Mouse (Mus musculus): ENCODE data around the gene Mb.

DNA sequence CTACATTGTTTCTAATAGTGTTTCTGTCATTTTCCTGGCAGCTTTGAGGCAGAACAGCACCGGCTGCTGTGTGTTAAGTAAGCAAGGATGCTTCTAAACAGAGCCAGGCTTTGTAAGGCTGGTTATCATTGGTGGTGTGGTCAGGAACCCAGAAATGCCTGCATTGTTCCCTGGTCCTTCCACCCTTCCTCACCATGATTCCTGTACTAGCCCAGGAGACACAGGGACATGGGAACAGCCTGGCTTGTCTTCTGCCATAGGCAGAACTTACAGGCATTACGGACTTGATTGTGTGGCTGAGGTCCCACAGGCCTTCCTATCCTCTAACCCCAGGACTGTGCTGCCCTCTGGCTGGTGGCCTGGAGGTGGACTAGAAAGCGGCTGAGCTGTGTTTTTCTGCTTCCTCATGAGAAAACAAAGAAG lies 18.0 kb upstream of the Mb start:
- TF ChIP-seq POLR2A (IDR thresholded peaks at IDR 0.05; ENCODE audit: insufficient read depth, low read depth, low read length) (no peak), CTCF (IDR thresholded peaks at IDR 0.05; ENCODE audit: insufficient read depth, low read depth, low read length) (no peak)

Data from olfactory bulb, adult 2 months (tissue).